Mouse (Mus musculus) erythroid progenitor cell, adult 5-6 weeks (primary cell): ENCODE data around the gene Phlpp1. TPM values are rescaled to one million over a fixed set of nuclear protein-coding genes. Genes with fewer than 3 reads are reported as not detected.
"Not testable (repeated sequence)": the region's sequence is repeated elsewhere in the genome, so short reads cannot be mapped to it uniquely, and the experiment has no call there.

Experiments
- ATAC-seq: replicated peaks from 2 replicates; pipeline ENCODE4 v1.8.0; 2016; ENCODE audit warnings: moderate number of reproducible peaks, mild to moderate bottlenecking, moderate TSS enrichment, inconsistent platforms; ENCODE audit not compliant: poor library complexity, low FRiP score, severe bottlenecking
- total RNA-seq, 2 experiments: library from RNA; stranded (forward) in 1 of 2; stranded (reverse) in 1 of 2; fragments of 150-400 nt in 1 of 2; fragments of 186-747, 209-891 nt in 1 of 2; gene quantifications; 2 replicates each; pipeline versions ENCODE4 v1.2.3 to v1.2.4; 2015 to 2017; ENCODE audit warnings: low replicate concordance in 2 of 2

Phlpp1 gene
- total RNA-seq, 2 experiments from 2014 or later = 14.7 to 17.6 TPM

- no peak for ATAC-seq
Measured at GRCm38 (mm10) chr1:106280171-106280913, 108.8 kb downstream of the Phlpp1 start.

GRCm38 (mm10) chr1:106286815-106287214, 115.3 kb downstream of the Phlpp1 start:
- ATAC-seq = no peak

GRCm38 (mm10) chr1:106289065-106289464, 117.5 kb downstream of the Phlpp1 start:
- no peak for ATAC-seq

GRCm38 (mm10) chr1:106289580-106289979, 118.0 kb downstream of the Phlpp1 start:
- ATAC-seq = no peak

GRCm38 (mm10) chr1:106309394-106310039, 138.0 kb downstream of the Phlpp1 start:
- no peak for ATAC-seq

- ATAC-seq = no peak
Measured at GRCm38 (mm10) chr1:106310285-106310684, 138.7 kb downstream of the Phlpp1 start.

- not testable (repeated sequence) for ATAC-seq
Measured at GRCm38 (mm10) chr1:106311830-106312229, 140.3 kb downstream of the Phlpp1 start.

- no peak for ATAC-seq
Measured at GRCm38 (mm10) chr1:106314476-106314875, 142.9 kb downstream of the Phlpp1 start.

GRCm38 (mm10) chr1:106316641-106317304, 145.2 kb downstream of the Phlpp1 start:
- no peak for ATAC-seq

GRCm38 (mm10) chr1:106318341-106318740, 146.8 kb downstream of the Phlpp1 start:
- no peak for ATAC-seq

GRCm38 (mm10) chr1:106320583-106320982, 149.0 kb downstream of the Phlpp1 start:
- no peak for ATAC-seq

GRCm38 (mm10) chr1:106321432-106322126, 150.0 kb downstream of the Phlpp1 start:
- no peak for ATAC-seq

- ATAC-seq = no peak
Measured at GRCm38 (mm10) chr1:106326691-106327090, 155.1 kb downstream of the Phlpp1 start.

- ATAC-seq = no peak
Measured at GRCm38 (mm10) chr1:106342100-106342499, 170.5 kb downstream of the Phlpp1 start.

GRCm38 (mm10) chr1:106345265-106345664, 173.7 kb downstream of the Phlpp1 start:
- no peak for ATAC-seq

- ATAC-seq = no peak
Measured at GRCm38 (mm10) chr1:106346776-106347175, 175.2 kb downstream of the Phlpp1 start.

- no peak for ATAC-seq
Measured at GRCm38 (mm10) chr1:106349116-106349515, 177.6 kb downstream of the Phlpp1 start.

- no peak for ATAC-seq
Measured at GRCm38 (mm10) chr1:106351512-106351911, 180.0 kb downstream of the Phlpp1 start.

- ATAC-seq = no peak
Measured at GRCm38 (mm10) chr1:106352801-106353511, 181.4 kb downstream of the Phlpp1 start.

- ATAC-seq = no peak
Measured at GRCm38 (mm10) chr1:106353993-106354392, 182.4 kb downstream of the Phlpp1 start.
